Mouse (Mus musculus): ENCODE data around the gene H2-T23. TPM values are rescaled to one million over a fixed set of nuclear protein-coding genes. Genes with fewer than 3 reads are reported as not detected.

The H2-T23 gene
- total and polyA plus RNA-seq, 3 experiments, result 12.2 to 18.3 TPM; not detected in 1

GRCm38 (mm10) chr17:36020191-36021073 is 12.2 kb downstream of the H2-T23 start, which contains the start of gene H2-T24:
Gene H2-T24 (minus strand): TSS chr17:36020560.
- H3K36me3 ChIP-seq (ENCODE audit: control insufficient read depth in 1 of 2, insufficient read depth in 2 of 2, low read length in 2 of 2), result peaks cover 8 to 66% of the 10 kb centered on the region in 2 experiments
- no peaks in the 10 kb centered on the region for H3K9me3 ChIP-seq (replicated peaks; ENCODE audit: insufficient read depth, low read length)
- H3K4me1 ChIP-seq (ENCODE audit: control insufficient read depth in 1 of 2, insufficient read depth in 2 of 2, low read length in 2 of 2), result peaks cover 36 to 66% of the 10 kb centered on the region in 2 experiments
- H3K4me3 ChIP-seq (ENCODE audit: control insufficient read depth in 1 of 2, insufficient read depth in 1 of 2, low read depth in 2 of 2, low read length in 2 of 2), result peak within 1 kb of the TSS; percentile 52
- H3K27me3 ChIP-seq (ENCODE audit: control insufficient read depth in 1 of 2, insufficient read depth in 2 of 2, low read length in 2 of 2), result no peaks in the 10 kb centered on the region
- H3K9ac ChIP-seq (ENCODE audit: control insufficient read depth, low read depth, low read length, poor library complexity, severe bottlenecking), result peak within 1 kb of the TSS; percentile 64
- DNase-seq (ENCODE audit: low read depth, low spot score), result peak; percentile 97
- peaks cover 78% of the 10 kb centered on the region for H3K79me2 ChIP-seq (ENCODE audit: control insufficient read depth, insufficient read depth, low read length, poor library complexity)
- peak within 1 kb of the TSS; percentile 97 for H3K27ac ChIP-seq (ENCODE audit: control insufficient read depth, low read depth, low read length)
- TF ChIP-seq JUND (IDR thresholded peaks at IDR 0.05; ENCODE audit: low read depth, low read length) (peak; percentile 79; the same call in 1 of the 2 replicates), NELFE (IDR thresholded peaks at IDR 0.05; ENCODE audit: low read depth, low read length) (peak; percentile 58), ZNF384 (IDR thresholded peaks at IDR 0.05; ENCODE audit: low read depth, low read length) (no peak), NRF1 (IDR thresholded peaks at IDR 0.05; ENCODE audit: insufficient read depth, low read depth, low read length, poor library complexity, severe bottlenecking) (no peak), CHD1 (IDR thresholded peaks at IDR 0.05; ENCODE audit: low read depth, low read length) (no peak), RCOR1 (IDR thresholded peaks at IDR 0.05; ENCODE audit: low read depth, low read length) (no peak), TBP (IDR thresholded peaks at IDR 0.05; ENCODE audit: low read depth, low read length) (peak; percentile 58), ZC3H11A (IDR thresholded peaks at IDR 0.05; ENCODE audit: low read depth, low read length) (no peak), UBTF (IDR thresholded peaks at IDR 0.05; ENCODE audit: borderline replicate concordance, insufficient read depth, low read depth, low read length) (no peak), KAT2A (conservative IDR thresholded peaks at IDR 0.05; ENCODE audit: low read depth, low read length) (no peak), GATA1 (IDR thresholded peaks at IDR 0.05; ENCODE audit: low read depth, low read length) (peak; percentile 88), GABPA (IDR thresholded peaks at IDR 0.05; ENCODE audit: low read depth, low read length) (no peak), EP300 (IDR thresholded peaks at IDR 0.05; ENCODE audit: low read depth in 1 of 2, low read length in 2 of 2) (peak; percentile 16 to 65; a peak in 3 of 4 replicates), BHLHE40 (IDR thresholded peaks at IDR 0.05; ENCODE audit: borderline replicate concordance, low read depth, low read length) (peak; percentile 46), POLR2A (IDR thresholded peaks at IDR 0.05; ENCODE audit: control insufficient read depth in 1 of 2, insufficient read depth in 1 of 2, low read depth in 1 of 2, low read length in 2 of 2, poor library complexity in 1 of 2) (peak; percentile 30 to 82; a peak in 2 of 4 replicates), MEF2A (IDR thresholded peaks at IDR 0.05; ENCODE audit: extremely low read depth, insufficient replicate concordance, low read depth, low read length, poor library complexity, severe bottlenecking) (no peak), TAL1 (IDR thresholded peaks at IDR 0.05; ENCODE audit: low read length) (peak; percentile 31), USF2 (IDR thresholded peaks at IDR 0.05; ENCODE audit: borderline replicate concordance in 1 of 2, insufficient read depth in 1 of 2, low read depth in 1 of 2, low read length in 2 of 2) (no peak), E2F4 (IDR thresholded peaks at IDR 0.05; ENCODE audit: borderline replicate concordance, low read depth, low read length) (no peak), MXI1 (IDR thresholded peaks at IDR 0.05; ENCODE audit: low read depth, low read length) (peak; percentile 89), HCFC1 (IDR thresholded peaks at IDR 0.05; ENCODE audit: low read depth, low read length) (peak; percentile 58), MAX (IDR thresholded peaks at IDR 0.05; ENCODE audit: low read length) (peak; percentile 46; the same call in 1 of the 2 replicates), ZMIZ1 (IDR thresholded peaks at IDR 0.05; ENCODE audit: low read depth, low read length) (no peak), TCF12 (IDR thresholded peaks at IDR 0.05; ENCODE audit: low read depth, low read length) (no peak; the same call in 1 of the 2 replicates), POLR2AphosphoS5 (IDR thresholded peaks at IDR 0.05; ENCODE audit: borderline replicate concordance, low read depth, low read length) (no peak), USF1 (IDR thresholded peaks at IDR 0.05; ENCODE audit: low read depth, low read length) (0 out of 2 replicates have a peak, but pooled peaks have one; percentile 33), CHD2 (IDR thresholded peaks at IDR 0.05; ENCODE audit: low read length) (peak; percentile 71), ETS1 (IDR thresholded peaks at IDR 0.05; ENCODE audit: low read depth, low read length) (peak; percentile 92), MYC (IDR thresholded peaks at IDR 0.05; ENCODE audit: low read depth, low read length) (peak; percentile 84), RAD21 (IDR thresholded peaks at IDR 0.05; ENCODE audit: low read depth, low read length) (no peak), ELF1 (IDR thresholded peaks at IDR 0.05; ENCODE audit: low read depth, low read length) (0 out of 2 replicates have a peak, but pooled peaks have one; percentile 7), ZKSCAN1 (IDR thresholded peaks at IDR 0.05; ENCODE audit: low read depth, low read length) (no peak), SIN3A (IDR thresholded peaks at IDR 0.05; ENCODE audit: low read length) (peak; percentile 93), MAZ (IDR thresholded peaks at IDR 0.05; ENCODE audit: low read depth, low read length) (no peak)

All from MEL (cell line).